Mouse (Mus musculus): ENCODE results near the gene Otud1. TPM values are rescaled to one million over a fixed set of nuclear protein-coding genes. Genes with fewer than 3 reads are reported as not detected.
A peak's percentile ranks its signal among the peaks of the same experiment; 100 is the strongest.

Gene Otud1
- total RNA-seq, 2 experiments from 2014 or later, result 14.2 to 15.1 TPM

DNA sequence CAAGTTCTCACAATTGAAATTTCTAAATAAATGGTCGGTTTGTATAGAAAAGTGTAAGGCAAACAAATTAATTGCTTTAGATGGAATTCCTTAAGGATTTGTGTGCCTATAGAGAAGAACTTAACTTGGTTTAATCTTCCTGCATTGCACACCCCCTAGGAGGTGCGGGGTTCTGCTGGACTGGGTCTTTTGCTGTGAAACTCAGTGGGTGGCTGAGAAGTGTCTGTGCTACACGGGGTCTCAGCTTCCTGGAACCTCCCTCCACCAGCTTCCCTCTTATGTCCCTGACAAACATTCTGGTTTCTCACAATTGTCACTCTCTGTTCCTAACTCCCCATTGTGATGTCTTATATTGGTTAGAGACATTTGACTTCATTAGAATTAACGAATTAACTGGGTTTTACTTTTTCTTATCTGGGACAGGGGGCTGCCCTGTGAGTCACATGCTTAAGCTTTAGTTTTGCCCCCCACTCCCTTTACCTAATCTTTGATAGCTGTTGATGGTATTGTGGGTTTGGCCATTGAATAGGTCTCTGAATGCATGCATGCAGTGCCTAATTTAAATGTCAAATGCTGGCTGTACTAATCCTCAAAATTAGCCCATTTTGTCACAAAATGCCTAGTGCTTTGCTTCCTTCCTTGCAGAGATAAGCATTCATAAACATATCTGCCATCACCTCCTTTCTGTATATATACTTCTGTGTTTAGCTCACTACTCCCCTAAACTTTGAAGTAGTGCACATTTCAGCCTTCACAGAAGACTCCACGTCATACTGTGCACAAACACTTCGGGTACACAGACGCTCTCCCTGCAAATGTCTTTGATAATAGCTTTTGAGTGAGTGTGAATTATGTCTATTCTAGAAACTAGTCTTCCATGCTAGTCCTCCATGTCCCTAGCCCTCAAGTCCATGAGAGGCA lies 7.3 kb downstream of the Otud1 start:
- DNase-seq (ENCODE audit: extremely low spot score in 1 of 2, low spot score in 2 of 2), result no peak
- intact Hi-C loops (cut with DNase I), result no loop called here

DNA sequence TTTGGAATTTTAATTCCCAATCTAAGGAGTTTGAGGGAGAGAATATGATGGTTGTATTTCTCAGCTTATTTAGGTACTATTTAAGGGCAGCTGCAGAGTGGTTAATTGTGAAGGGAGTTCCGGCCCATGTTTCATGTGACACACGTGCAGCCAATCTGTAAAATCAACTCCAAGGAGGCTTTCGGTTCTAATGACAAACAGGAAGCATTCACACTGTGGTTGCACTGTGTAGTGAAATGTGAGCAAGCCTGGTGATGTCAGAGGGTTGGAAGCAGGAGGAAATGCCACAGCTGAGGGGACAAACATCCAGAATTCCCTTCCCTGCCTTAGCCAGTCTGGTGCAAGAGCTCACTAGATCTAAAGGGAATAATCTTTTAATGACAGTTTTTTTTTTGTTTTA lies 8.3 kb downstream of the Otud1 start:
- intact Hi-C loops (cut with DNase I), result no loop called here
- DNase-seq (ENCODE audit: extremely low spot score in 1 of 2, low spot score in 2 of 2), result peak in 1 of 2 experiments; percentile 27

DNA sequence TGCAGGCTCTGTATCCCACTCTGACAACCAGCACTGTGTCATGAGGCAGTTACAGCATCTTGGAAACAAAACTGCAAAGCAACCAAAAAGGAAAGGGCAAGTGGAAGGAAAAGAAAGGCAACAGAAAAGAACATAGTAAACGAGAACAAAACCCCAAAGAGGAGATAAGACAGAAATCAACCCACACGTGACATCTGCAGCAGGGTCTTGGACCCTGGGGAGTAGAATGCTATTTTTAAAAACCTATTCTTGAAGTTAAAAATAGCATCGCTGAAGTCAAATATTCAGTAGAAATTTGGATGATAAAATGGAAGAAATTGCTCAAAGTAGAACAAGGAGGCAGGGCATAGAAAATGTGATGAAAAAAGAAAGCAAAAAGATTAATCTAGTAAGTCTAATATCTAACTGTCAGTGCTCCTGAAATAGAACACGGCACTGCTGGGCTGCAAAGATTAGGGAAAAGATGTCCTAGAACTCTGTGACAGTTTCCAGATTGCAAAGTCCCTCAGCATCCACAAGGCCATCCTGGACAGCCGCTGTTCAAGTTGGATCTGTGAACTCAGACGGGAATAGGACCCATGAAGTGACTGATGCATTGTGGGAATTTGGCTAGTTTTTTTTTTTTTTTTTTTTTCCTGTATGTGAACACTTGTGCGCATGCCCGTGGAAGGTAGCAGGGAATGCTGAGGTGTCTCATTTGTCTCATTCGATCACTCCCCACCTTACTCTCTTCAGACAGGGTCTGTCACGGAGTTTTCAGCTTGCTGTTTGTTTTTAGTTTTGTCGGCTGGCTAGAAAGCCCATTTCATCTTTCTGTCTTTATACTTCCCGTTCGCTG lies 13.5 kb downstream of the Otud1 start:
- intact Hi-C loops (cut with DNase I), result no loop called here
- DNase-seq (ENCODE audit: extremely low spot score in 1 of 2, low spot score in 2 of 2), result no peak

DNA sequence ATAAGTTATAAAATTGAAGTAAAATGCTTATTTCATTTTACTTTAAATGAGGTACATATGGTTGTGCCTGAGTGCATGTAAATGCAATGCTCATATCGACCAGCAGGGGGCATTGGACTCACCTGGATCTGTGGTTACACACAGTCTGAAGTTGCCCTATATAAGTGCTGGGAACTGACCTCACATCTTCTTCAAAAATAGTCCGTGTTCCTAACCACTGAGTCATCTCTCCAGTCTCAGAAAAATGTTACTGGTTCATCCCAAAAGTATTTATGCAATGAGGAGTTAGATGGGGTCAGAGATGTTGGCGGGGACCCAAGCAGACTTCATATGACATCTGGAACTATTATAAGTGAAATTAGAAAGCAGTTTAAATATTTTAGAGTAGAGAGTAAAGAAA lies 25.4 kb downstream of the Otud1 start:
- no peak for DNase-seq (ENCODE audit: extremely low spot score in 1 of 2, low spot score in 2 of 2)
- intact Hi-C loops (cut with DNase I), result no loop called here

DNA sequence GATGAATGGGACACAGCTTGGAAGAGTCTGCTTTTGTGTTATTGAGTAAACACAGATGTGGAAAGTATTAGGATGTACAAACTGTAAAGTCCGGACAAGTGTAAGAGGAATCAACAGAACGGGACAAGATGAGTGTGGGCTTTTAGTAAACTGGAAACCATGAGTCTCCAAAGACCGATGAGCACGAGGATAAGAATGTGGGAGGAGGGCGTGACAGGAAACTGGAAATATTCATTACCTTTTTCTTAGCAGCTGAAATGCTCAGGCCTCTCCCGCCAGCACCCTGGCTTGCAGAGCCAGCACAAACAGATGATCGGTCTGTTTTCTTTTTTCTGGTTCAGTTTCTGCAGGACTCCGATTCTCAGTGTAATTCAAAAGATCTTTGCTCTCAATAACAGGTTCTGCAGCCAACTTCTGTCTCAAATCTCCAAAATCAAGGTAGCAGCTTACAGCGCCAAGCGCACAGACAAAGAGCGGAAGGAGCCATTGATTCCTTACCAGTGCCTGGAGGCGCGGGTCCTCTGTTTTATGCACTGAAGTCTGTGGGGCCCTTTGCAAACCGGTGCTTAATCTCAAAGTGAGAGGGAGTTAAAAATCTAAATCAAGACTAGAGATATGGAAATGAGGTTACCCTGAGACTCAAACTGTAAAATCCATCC lies 28.1 kb downstream of the Otud1 start:
- intact Hi-C loops (cut with DNase I), result no loop called here
- DNase-seq (ENCODE audit: extremely low spot score in 1 of 2, low spot score in 2 of 2), result no peak

DNA sequence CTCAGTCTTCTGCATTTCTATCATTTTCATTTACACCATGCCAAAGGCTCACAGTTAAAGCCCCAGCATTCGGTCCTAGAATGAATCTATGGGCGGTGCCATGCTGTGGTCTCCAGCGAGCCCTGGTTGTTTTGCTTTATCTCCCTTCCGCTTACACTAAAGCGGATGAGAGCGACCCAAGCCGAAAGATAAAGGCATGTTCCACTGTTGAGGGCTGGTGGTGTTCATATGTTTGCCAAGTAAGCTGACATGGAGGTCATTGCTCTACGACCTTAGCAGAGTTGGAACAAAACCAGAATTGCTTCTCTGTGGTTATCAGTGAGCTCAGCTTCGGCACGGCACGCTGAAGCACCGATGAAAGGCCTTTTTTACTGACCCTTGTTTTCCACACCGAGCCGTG lies 32.5 kb downstream of the Otud1 start:
- intact Hi-C loops (cut with DNase I), result no loop called here
- no peak for DNase-seq (ENCODE audit: extremely low spot score in 1 of 2, low spot score in 2 of 2)

DNA sequence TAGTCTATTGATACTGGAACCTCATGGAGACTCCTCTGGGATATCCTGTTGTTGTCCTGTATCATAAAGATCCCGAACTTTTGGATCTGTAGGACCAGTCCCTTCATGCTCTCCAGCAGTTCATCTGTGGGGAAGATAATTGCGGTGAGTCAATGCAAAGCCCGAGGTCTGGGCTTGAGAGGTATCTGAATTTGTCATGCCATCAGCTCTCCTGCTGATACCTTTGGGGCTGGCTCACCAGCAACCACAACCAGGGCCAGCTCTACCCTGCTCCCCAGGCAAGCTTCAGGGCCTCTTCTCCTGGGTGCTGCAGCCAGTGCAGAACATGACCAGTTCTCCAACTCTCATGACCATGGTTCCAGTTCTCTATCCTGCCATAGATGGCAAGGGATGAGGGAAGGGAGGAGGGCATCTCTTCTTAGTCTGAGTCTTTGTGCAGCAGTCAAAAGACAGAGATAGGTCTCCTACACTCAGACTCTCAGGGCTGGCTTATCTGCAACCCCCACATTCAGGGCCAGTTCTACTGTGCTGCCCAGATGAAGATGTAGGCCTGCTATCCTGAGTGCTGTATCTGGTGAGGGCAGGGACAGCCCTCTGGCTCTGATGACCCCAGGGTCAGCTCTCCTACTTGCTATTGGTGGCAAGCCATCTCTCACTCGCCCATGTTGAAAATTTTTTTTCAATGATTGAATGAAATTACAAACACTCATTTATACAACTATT lies 42.2 kb downstream of the Otud1 start:
- intact Hi-C loops (cut with DNase I), result no loop called here
- no peak for DNase-seq (ENCODE audit: extremely low spot score in 1 of 2, low spot score in 2 of 2)

DNA sequence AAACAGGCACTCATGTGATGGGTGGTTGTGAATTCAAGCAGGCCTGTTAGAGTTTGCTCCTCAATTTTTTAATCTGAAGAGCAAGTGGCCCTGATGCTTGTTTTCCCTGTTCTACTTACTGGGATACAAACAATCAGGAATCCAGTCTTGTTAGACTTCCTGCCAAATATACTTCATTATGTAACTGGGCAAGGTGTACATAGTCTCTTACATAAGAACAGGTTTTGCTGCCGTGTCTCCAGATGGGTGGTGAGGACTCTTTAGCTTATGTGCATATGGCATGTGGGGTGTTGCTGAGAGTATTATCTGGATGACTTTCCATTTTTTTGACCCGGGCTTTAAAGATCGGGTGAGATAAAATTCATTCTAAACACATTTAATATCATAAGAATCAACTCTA lies 43.8 kb downstream of the Otud1 start:
- no peak for DNase-seq (ENCODE audit: extremely low spot score in 1 of 2, low spot score in 2 of 2)
- intact Hi-C loops (cut with DNase I), result no loop called here

DNA sequence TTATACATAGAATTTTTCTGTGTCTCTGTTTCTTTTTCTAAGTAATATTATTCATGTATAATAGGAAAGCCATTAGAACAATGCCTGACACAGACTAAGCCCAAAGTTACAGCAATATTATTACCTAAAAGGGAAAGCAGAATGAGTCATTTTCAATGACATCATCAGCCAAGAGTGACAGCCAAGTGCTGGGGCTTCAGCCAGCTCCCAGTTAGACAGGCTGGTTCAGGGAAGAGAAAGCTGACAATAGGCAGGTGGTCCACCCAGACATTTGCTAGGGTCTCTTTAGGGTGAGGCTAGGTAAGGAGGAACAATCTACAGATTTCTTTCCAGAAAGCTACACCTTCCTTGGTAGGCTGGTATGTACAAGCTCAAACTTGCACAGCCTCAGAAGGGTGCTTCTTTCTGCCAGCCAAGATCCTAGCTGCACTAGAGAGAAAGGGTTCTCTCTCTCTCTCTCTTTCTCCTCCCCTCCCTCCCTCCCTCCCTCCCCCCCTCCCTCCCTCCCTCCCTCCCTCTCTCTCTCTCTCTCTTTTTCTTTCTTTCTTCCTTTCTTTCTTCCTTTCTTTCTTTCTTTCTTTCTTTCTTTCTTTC lies 45.6 kb downstream of the Otud1 start:
- no peak for DNase-seq (ENCODE audit: extremely low spot score in 1 of 2, low spot score in 2 of 2)
- intact Hi-C loops (cut with DNase I), result no loop called here

DNA sequence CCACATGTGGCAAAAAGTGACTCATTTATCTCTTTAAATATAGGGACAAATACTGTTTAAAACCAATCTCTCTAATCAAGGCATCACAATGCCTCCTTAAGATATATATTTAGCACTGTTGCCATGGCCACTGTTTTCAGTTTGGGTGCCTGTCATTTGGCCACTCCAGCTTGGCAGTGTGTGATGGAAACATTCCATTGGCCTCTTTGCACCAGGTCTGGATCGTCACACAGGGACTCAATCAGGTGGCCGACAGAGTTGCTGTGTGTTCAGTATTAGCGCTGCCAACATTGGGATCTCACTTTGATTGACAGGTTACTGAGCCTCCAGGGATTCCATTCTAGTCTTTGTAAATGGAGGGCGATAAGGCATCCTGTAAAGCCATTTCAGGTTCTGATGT lies 46.1 kb downstream of the Otud1 start:
- no peak for DNase-seq (ENCODE audit: extremely low spot score in 1 of 2, low spot score in 2 of 2)
- intact Hi-C loops (cut with DNase I), result no loop called here

DNA sequence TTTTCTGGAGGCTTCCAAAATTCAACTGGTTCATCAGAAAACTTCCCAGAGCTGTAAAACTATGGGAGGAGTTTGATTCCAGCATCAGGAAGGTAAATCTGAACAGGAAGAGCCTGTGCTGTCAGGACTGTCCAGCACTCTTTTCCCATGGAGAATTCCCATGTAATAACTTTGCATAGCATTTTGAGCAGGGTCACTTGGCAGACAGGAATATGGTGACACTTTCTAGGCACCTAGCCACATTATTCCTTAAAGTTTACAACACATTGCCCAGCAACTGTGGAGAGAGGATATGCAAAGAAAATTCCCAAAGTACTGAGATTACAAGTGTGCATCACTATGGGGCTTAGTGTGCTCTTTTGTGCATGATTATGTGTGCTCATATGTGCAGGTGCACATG lies 46.7 kb downstream of the Otud1 start:
- intact Hi-C loops (cut with DNase I), result no loop called here
- DNase-seq (ENCODE audit: extremely low spot score in 1 of 2, low spot score in 2 of 2), result no peak

DNA sequence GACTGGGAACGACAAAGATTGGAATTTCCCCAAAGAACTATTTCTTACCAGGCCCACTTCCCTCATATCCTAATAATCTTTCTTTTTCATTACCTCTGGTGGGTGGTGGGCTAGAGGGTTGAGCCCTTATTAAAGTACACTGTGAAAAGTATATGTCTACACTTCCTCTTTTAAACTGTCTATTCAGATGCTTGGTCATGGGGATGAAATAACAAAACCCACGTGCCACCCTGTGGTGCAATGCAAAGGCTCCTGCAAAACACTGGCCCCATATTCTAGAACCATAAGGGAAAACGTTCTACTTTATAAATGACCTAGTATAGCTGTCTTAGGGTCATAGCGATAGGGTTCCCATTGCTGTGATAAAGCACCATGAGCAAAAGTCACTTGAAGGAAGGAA lies 49.3 kb downstream of the Otud1 start:
- DNase-seq (ENCODE audit: extremely low spot score in 1 of 2, low spot score in 2 of 2), result no peak
- intact Hi-C loops (cut with DNase I), result no loop called here

Other genes with a start within 250 kb of the Otud1 start
- not detected for gene Ptf1a, start 212.1 kb upstream of the Otud1 start, total RNA-seq (2021)
- not detected for gene 4921504E06Rik, start 103.8 kb upstream of the Otud1 start, total RNA-seq (2021)